Mouse (Mus musculus) neutrophil, adult 5-6 weeks (primary cell): ENCODE results near the gene Ptprk. TPM values are rescaled to one million over a fixed set of nuclear protein-coding genes. Genes with fewer than 3 reads are reported as not detected.

Experiments used
- ATAC-seq: fragments of 151-379, 151-347 bp; 2 replicates; pipeline ENCODE4 v1.8.0; 2017; ENCODE audit warnings: mild to moderate bottlenecking, moderate TSS enrichment; ENCODE audit not compliant: insufficient number of reproducible peaks, poor library complexity, low FRiP score, severe bottlenecking; ENCODE audit errors: extremely low read depth
- total RNA-seq: library from RNA; stranded (forward); fragments of 200-1000 nt; gene quantifications from 2 replicates; pipeline ENCODE4 v1.2.3, GENCODE M21; 2017

Gene Ptprk
- total RNA-seq, 1 experiment from 2014 or later = 0.47 TPM

DNA sequence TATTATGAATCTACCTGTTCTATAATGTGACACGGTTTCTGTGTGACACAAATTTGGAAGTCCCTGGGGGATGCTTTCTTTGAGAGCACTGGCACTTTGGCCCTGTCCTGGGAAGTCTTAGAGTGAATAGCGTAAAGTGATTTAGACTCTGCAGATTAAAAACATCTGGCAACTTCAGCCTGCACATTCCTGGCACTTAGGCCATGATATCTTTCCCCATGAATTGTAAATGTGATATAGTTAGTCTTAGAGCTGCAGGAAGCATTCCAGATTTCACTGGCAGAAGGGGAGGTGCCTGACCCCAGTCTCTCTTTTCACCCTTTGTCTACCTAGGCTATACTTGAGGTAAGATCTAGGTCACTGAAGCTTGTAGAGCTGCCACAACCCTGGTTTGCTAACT, 295.2 kb downstream of the Ptprk start:
- no peak for ATAC-seq

DNA sequence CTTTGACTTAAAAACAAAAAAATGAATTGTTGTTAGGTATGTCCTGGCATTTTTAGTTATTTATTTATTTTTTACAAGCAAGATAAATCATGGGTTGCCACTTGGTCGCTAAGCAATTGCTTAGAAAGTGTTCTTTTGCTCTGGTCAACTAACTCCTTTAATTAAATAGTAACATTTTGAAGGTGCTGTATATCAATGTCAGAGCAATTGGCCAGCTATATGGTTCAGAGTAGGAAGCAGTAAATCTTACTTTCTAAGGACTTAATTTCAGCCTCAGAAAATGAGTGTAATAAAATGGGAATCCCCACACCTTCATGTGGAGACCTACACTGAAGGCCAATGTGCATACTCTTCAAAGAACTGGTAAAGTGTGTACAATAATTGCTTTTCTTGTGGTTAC, 300.3 kb downstream of the Ptprk start:
- ATAC-seq = no peak

DNA sequence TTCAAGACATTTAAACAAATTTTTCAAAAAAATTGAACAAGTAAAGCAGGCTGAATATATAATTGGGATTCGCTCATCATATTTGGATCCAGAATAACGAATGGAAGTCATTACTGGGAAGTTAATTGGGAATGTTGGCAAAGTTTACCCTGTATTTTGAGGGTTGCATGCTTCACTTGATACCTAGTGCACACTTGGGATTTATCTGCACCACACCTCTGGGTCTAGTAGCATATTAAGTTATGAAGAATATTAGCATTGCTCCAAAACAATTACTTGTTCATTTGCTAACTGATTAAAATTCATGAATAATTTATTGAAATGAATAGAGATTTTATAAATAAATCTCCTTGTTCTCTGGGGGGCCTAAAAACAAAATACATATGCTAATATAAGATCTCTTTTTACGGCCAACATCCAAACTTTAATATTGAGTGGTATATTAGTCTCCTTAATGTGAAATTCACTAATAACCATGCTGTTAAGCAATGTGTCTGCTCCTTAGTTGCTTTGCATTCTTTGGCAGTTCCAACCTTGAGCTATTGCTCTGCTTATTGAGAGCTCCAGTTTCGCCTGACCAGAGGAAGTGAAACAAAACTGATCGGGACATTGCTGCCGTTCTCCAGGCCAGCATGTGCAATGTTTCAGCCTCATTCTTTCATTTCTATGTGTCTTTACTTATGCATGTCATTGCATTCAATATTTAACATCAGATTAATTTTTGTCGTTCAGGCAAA, 305.3 kb downstream of the Ptprk start:
- no peak for ATAC-seq

DNA sequence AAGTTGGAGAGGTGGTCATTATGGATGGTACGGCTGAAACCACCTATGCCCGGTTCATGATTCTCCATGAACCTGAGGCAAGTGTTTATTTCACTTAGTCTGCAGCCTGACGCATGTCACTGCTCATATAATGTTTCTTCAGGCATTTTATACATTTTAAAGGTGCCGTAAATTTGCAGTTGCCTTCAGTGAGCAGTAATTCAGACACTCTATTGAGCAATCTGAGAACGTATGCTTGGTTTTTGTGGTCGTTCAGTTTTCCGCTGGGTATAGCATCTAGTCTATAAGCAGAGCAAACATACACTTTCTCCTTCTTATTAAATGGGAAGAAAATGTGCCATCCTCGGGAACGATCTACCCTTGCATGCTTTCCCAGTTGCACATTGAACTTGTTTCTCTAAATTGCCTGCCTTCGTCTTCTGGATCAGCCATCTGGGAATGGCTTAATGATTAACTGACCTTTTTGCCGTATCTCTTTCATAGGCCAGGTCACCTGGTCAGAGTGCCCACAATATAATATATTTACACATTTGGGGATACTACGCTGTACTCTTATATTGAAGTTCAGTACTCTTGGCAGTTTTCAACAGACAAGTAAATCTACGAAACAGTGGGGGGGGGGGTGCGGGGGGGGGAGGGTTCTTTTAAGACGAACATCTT, 313.1 kb downstream of the Ptprk start:
- ATAC-seq = no peak

DNA sequence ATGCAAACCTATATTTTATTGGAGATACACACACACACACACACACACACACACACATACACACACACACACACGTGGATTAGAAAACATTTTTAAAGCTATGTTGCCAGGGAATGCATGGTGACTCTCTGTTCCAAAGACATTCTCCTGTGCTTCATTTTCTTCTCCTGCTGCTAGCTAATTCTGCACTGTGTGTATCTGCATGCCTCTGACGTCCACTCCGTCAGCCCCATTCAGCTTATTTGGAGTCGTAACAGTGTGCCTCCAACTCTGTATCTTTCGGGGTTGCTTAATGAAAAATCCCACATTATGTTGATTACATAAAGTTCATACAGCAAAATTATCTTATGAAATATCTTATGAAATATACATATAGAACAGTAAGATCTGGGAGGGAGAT, 316.5 kb downstream of the Ptprk start:
- ATAC-seq = no peak

DNA sequence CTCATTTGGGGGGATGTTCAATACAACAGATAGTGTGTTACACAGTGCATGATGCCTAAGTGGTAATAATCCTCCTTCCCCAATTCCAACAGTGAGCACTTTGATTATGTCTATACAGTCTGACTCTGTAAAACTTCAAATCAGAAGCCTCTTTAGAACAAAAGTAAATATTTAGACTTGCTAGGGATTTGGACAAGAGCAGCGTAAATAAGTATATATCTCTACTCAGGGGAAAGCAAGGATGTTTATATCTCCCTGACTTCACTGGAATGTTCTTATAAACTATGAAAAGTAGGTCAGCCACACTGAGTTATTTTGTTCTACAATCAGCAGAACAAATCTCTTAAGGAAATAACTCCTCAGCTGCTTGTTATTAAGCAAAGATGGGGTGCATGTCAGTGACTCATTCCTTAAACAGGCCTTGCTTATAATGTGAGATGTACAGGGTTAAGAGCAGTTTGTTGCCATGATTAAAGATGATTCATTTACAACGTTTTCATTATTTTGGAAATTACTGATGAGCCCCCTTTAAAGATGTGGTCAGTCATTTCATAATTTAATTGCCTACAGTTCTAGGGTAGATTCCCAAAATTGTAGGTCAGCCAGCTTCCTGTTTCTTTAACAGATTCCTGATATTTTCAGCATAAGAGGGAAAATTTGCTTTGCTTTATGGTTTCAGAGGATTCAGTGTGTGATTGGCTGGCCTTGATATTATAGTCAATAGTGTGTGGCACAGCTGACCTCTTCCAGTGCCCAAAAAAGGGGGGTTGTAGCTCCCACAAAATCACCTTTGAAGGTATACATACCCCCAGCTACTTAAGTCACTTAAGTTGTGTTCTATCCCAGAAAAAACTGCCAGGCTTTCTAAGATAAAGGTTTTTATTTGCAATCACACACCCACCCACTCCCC, 321.2 kb downstream of the Ptprk start:
- no peak for ATAC-seq

DNA sequence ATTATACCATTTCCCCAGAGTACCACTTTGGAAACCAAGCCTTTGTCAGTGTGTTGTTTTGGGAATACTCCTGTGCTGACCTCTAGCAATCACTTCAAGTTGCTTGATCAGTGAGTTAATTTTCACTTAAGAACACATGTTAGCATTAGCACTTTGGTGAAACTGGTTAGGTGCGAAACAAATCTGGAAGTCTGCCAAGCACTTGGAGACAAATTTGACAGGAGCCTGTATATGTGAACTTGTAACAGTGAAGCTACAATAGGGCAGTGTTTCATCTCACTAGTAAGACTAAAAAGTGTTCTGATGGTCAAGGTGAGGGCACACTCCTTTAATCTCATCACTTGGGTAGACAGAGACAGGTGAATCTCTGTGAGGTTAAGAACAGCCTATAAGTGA, 321.9 kb downstream of the Ptprk start:
- ATAC-seq = no peak

DNA sequence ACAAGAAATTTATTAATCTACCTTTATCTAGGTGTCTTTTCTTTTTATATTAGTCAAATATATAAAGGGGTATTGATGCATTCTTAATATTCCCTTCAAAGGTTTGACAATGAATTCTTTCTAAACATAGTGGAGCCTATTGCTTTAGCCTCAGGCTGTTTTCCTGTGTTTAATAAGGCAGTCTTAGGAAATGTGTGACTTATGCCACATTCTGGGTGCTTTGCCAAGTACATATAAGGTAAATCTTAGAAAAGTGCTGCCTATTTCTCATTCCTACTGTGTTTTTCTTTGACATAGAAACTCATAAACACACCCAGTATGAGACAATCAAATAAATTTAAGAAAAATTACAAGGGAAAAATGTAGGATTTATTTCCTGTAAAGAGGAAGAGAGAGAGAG, 327.2 kb downstream of the Ptprk start:
- ATAC-seq = no peak

DNA sequence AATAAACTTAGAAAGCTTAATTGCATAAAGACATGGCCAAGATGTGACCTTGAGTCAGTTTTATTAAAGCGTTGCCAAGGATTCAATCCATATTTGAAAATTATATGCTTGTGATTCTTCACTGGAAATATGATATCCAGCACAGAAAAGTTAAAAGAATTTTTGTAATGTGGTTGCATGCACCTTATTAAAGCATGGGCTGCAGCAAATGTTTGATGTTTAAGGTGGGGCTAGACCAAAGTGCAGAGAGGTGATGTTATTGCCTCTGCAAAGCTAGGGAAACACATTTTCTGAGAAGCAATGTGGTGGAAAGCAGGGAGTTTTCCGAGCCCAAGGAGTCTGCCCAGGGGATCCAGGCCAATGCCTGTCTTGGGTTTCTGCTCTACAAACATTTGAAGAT, 334.4 kb downstream of the Ptprk start:
- no peak for ATAC-seq

DNA sequence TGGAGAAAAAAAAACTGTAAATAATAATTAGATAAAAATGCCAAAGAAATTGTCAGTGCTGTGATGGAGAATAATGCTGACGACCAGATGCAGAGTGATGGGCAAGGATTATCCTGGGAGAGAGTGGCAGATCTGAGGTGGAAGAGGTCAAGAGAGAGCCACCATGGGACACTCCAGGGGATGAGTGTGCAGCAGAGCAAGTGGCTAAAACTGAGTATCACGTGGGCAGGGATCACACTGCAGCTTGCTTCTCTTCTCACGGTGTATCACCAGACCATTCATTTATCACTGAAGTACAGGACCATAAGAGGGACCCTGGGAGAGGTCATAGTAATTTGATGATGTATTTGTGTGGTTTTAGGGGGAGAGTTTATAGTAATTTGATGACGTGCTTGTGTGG, 340.2 kb downstream of the Ptprk start:
- no peak for ATAC-seq

DNA sequence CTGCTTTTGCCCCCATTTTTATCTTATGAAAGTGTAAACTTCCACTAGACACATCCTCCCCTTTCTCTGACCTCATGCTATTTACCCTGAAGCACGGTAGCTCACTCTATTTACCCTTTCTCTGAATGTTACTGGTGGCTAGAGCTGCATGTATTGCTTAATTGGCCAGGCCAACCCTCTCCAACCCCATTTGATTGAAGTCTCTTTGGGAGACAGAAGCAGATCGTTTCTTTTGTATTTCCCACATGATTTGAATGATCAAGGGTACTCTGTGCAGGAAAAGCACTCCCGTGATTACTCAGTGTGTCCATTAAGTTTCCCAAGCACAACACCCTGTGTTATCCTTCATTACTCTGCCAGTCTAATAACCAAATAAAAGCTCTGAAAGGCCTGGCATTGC, 348.0 kb downstream of the Ptprk start:
- ATAC-seq = no peak

DNA sequence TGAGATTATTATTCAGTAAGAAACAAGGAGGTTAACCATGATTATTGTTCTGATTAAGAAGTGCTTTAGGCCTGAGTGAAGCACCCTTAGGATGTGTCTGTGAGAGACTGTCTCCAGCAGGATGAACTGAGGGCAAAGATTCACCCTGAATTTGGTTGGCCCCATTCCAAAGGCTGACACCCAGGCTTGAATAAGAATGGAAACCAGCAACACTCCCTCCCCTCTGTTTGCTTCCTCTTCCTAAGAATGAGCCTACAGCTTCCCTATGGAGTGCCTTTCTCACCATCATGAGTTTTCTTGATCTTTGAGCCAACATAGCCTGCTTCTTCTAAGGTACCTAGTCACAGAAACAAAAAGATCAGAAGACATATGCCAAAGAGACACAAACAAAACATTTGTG, 350.8 kb downstream of the Ptprk start:
- ATAC-seq = no peak

DNA sequence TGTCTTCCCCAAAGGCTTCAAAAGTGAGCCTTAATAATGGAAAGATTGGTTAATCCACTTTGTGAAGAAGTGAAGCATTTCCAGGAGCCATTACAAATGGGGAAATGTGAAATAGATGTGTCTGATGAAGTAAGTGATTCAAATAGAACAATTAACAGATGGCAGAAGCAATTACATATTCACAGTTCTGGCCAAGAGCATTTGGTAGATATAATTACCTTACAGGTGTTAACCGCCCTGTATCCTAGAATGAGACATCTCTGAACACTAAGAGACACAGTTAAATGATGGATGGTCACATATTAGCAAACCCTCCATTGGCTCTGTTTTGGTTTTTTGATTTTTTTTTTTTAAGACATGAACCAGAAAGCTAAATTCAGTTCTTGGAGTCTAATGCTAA, 361.5 kb downstream of the Ptprk start:
- no peak for ATAC-seq

DNA sequence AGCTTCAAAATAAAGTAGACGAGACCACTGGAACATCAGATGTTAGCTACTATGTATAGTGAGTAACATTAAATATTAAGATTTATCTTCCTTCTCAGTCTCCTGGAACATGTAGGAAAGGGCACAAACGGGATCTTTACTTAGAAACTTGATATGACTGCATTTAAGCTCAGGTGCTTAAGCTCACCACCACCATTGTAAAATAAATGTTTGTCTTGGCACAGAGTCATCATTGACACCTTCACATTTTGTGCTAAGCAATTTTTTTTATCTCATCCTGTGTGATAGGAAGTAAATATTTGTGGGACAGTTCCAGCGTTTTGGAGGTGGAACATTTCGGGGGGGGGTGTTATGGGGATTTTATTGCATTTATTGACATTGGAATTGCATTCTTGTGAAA, 375.2 kb downstream of the Ptprk start:
- no peak for ATAC-seq

DNA sequence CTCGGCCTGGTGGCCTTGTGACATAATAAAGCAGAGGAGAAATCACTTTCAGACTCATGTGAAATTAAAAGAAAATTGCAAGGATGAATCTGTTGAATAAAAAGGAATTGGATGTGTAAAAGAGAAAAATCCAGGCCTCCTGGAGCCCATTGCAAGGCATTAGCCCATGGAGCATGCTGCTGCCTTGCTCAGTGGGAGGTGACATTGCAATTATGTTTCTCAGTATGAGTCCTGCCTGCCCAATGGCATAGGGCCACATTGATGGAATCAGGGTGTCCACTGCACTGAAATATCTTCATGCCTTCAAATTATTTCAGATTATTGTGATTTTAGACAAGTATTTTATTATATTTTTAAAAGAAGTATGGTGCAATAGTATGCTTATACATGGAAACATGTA, 376.0 kb downstream of the Ptprk start:
- no peak for ATAC-seq

DNA sequence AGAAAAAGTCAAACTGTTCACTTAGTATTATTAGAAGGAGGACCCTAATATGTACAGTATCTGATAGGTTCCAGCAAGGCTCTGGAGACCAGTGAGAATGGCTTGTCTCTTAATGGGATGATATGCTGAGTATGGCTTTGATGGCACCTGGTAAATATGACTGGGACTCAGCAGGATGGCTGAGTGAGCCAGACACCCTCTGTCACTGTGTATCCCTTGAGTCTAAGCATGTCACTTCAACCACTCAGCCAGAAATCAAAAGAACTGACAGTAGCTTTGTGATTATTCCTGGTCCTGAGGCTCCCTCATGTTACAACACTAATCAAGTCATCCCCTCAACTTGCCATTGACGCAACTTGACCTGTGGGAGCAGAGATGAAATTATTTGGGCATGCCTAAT, 383.4 kb downstream of the Ptprk start:
- no peak for ATAC-seq

DNA sequence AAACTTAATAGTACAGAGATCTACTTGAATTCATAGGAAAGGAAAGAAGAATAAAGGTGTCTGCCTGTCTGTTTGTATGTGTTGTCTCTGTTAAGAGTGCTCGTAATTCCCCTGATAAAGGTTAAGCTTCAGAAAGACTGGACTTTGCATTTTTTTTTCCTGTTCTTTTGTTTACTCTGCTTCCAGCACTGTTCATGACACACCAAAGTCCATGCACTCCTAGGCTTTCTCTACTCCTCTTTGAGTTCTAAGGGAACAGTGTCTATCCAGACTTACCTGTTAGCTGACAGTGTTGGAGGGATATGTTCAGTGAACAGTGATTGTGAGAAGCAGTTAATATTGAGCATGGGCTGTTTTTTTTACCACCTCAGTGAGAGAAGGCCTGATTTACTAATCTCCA, 385.3 kb downstream of the Ptprk start:
- ATAC-seq = no peak

DNA sequence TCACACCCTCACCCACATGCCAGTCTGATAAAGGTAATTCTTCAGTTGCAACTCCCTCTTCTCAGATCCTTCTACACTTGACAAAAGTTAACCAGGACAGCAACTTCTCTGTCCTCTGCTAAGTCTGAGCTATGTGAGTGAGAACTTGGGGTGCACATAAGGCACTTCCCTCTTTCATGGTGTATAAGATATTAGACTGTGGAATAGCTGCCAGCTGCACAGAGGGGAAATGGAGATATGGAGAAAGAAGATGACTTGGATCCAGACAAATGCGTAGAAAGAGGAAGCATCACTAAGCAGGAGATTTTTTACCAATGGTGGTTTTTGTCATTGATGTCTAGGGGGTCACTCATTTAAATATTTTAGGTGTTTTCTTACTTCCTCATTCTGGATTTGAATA, 389.1 kb downstream of the Ptprk start:
- no peak for ATAC-seq

DNA sequence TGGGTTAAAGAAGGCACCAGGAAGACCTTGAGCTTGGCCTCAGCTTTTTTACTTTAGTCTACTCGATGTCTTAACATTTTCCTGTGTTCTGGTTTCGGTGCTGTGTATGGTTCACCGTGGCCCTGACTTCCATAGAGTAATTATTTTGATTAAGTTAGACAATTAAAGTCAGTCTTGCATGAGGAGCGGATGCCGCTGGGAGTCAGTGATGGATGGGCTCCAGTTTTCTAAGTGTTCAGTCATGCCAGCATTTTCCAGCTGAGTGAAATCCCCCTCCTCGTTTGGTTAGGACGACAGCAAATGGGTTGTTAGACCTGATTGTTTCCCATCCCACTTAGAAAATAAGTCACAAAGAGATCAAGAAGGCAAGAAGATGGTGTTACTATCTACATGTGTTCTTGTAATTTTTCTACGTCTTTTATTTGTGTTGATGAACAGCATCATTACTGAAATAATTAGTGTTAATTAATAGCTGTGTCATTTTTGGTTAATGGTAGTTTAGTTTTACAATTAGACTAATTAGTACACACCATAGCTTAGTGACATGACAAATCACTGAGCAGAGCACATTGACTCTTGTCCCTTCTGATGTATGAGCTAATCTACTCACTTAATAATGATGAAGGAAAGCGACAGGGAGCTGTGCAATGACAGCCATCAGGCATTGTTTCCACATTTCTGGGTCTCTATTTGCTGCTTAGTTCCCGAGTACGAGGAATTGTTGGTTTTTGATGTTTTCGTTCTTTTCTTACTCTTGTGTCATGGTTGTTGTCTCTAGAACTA, 390.3 kb downstream of the Ptprk start:
- no peak for ATAC-seq
